Mouse (Mus musculus) adrenal gland, postnatal 10 days (tissue): ENCODE results near the gene Trim62. TPM values are rescaled to one million over a fixed set of nuclear protein-coding genes. Genes with fewer than 3 reads are reported as not detected.
A peak's percentile ranks its signal among the peaks of the same experiment; 100 is the strongest.

Experiments
- DNase-seq: peaks from one replicate; pipeline ENCODE4 v3.0.0; 2021; ENCODE audit warnings: mixed read lengths
- long read RNA-seq, 2 experiments: library from polyadenylated mRNA; stranded (forward); transcript quantifications; one replicate each; pipeline ENCODE4 v2.0.0; 2021
- total RNA-seq, 2 experiments: library from RNA; stranded (reverse); gene quantifications; 2 replicates each; pipeline ENCODE4 v1.2.3; 2021

The Trim62 gene
- total RNA-seq = 10 to 100 TPM; 10.6 to 11.5 TPM
- long read RNA-seq, experiment 1, transcript Trim62-201 (5 exons, 3,752 nt) = major isoform, 8 of 15 reads
- long read RNA-seq, experiment 1, partial matches to known transcripts = 0 of 15 reads
- long read RNA-seq, experiment 1, other reads (novel, unspliced or antisense) = 7 of 15 reads
- long read RNA-seq, experiment 2, transcript Trim62-201 (5 exons, 3,752 nt) = major isoform, 21 of 27 reads
- long read RNA-seq, experiment 2, partial matches to known transcripts = 1 of 27 reads
- long read RNA-seq, experiment 2, other reads (novel, unspliced or antisense) = 5 of 27 reads

DNA sequence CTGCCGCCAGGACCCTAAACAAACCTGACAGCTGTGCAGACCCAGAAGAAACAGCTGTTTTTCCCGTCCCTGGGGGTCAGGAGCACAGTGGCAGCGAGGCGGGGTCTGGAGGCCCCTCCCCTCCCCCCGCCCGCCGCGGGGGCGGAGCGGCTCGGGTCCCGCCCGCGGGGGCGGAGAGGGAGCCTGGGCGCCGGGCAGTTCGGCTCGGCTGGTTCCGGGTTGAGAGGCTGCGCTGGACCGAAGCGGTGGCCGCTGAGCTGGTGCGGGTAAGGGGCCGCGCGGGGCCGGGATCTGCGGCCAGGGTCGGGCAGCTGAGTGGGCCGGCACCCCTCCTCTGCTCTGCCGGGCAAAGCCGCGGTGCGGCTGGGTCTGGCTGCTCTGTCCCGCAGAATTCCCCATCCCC, at the start of gene Trim62:
Trim62 (plus strand) TSS at position 202 of the 403 bp plus-strand sequence.
- peak; percentile 92 for DNase-seq

DNA sequence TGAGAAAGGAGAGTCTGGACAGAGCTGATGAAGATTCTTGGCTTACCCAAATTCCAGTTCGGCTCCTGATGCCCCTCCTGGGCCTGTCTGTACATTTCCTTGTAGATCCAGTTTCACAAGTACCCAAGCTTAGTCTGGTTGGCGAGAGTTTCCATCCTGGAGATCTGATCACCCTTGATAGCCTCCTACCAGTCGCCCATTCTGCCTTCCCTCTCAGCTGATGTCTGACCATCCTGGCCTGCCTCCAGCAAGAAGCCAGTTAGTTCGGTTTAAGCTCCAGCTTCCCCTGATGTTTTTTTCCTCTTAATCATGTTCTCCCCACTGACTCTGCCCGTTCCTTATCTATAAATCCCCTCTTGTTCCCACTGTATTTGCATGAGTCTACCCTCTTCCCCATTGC, 45.2 kb upstream of the Trim62 start:
- no peak for DNase-seq

DNA sequence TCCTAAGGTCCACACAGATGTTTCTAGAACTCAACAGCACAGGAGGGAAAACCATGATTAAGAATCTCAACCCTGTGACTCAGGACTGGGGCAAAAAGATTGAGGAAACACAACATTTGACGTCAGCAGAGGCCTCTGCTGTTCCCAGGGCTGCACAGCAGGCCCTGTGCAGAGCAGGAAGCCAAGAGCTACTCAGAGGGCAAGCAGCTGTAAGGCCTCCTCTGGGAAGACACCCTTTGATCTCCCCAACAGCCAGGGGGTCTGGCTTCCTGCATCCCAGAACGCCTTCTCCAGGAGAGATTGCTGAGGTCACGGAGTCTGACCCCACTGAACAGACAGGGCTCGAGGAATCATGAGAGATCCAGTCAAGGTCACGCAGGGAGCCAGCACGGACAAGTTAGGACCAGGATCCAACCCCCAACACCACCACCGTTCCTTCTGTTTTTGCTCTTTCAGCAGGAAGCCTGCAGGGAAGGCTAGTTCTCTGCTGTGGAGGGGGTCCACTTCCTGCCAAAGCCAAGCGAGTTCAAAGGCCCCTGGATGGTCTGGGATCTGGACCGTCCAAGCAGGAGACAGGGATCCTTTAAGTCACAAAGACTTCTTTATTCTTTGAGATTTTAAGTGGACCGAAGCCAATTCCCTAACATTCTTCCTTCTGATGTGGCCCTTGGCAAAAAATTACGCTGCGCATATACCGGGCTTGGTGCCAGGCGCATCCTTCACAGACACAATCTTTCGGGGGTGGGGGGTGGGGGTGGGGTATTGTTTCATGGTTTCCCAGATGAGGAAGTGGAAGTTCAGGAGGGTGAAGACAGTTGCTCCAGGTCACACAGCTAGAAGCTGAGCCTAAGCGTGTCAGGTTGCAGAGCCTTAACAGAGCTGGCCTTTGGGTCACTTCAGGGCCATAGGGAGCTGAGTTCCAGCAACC, 43.3 kb upstream of the Trim62 start:
- peak; percentile 70 for DNase-seq

DNA sequence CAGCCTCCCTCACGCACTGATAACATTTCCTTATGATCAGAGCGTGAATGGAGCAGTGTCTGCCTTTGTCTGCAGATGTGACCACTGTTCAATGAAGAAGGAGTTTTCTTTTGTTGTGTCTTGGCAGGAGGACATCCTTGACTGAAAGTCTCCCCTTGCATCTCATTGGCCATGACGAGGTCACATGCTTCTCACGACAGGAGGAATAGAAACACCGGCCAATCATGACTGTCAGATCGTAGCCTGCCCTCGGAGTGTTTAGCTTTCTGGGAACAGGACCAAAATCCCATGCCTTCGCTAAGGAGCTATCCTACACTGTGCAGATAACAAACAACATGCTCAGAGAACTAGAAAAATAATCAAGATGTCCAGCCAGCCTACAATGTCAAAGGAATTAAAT, 42.1 kb upstream of the Trim62 start:
- DNase-seq = no peak

DNA sequence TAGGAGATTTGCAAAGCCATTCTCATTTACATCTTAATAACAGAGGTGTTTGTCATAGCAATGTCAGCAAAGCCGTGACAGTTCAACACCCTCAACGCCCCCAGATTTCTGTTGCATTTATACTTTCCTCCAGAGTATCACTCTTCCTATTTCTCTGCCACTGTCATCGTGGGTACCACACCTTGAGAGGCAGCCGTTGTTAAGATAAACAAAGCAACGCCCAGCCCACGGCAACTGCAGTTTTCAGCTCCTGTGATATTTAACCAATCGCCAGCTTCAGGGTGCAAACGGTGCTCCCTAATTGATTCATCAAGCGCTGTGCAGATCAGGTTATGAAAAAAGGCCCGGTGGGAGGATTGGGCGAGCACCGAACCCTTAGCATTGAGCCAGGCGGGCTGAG, 38.8 kb upstream of the Trim62 start:
- DNase-seq = no peak

DNA sequence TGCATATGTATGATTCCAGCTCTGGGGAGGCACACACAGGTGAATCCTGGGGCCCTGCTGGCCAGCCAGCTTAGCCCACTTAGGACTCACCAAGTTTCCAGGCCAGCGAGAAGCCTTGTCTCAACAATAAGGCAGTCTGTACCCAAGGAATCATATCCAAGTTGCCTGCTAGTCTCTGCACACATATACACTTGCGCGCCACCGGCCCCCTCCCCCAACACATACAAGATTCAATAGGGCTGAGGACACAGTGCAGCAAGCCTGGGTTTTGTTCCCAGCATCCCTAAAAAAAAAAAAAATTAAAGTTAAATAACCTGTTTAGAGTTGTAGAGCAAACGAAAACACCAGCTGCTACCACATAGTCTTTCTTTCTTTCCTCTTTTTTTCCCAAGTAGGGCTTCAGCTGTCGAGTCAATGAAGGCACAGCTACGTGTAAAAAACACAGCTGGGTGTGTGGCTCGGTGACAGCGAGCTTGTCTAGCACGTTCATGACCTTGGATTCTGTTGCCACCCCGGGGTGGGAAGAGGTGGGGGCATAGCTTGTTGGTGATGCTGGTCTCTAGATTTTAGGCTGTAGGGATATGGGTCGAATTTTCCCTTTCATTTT, 37.9 kb upstream of the Trim62 start:
- DNase-seq = no peak

DNA sequence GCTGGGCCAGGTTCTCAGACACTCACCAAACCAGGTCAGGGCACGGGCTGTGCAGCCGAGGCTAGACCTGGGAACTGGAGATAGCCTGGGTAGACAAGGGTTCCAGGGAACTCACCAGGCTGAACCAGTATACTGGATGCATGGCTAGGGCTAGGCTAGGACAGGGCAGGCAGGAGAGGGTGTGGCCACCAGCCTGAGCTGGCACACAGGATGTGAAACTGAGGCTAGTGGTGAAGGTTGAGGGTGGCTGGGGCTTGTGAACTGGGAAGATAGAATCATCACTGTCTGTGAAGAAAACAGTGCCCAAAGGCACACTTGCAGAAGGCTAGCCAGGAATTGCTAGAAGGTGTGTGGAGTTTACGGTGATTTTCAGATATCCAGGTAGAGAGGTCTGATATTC, 34.4 kb upstream of the Trim62 start:
- DNase-seq = no peak

DNA sequence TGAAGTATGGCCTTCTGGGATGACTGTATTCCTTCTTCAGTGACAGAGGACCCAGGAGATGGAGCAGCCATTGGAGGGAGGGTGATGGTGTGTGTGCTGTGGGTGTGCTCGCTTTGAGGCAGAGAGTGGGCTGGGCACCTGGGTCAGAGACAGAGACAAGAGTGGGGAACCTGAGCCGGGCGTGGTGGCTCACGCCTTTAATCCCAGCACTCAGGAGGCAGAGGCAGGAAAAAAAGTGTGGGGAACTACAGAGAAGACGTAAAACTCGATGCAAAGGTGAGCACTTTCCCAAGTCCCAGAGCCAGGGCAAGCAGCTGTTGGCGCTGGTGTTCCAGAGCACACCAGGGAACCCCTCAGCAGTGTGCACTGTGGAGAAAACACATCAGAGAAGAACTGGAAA, 33.7 kb upstream of the Trim62 start:
- no peak for DNase-seq

DNA sequence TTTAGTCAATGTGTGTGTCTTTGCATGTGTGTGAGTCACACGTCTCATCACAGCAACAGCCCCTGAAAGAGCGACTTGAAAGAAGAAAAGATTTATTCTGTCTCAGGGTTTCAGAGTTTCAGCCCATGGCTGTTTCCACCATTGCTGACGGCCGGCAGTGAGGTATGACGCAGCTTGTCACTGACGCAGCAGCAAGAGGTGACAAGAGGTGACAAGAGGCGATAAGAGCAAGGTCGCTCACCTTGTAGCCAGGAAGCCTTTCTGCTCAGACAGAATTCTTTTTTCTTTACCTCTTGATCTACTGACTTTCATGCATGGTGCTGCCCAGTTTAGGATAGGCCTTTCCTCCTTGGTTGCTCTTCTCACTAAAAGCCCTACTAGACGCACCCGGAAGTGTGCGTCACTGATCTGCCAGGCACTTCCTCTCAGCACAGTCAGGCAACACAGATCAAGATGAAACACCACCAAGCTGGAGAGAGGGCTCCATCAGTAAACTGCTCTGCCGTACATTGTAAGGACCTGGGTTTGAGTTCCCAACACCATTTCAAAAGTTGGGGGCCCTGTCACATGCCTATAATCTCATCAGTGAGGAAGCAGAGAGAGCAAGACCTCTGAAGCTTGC, 31.0 kb upstream of the Trim62 start:
- DNase-seq = peak; percentile 52

DNA sequence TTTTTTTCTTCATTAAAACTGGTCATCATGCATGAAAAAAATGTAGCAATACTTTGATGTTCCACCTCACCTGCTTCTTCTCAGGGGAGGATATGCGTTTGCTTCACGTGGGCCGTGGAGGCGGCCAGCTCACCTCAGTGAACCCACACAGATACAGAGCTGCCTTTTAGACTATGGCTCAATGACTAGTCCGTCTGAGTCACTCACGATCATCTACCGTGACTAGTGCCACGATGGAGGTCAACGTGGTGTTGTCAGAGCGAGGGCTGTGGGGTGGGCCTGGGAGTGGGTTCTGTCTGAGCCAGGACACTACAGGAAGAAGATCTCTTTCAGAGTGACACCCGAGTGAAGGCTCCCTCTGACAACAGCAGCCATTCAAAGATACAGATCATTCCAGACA, 30.3 kb upstream of the Trim62 start:
- DNase-seq = peak; percentile 16

DNA sequence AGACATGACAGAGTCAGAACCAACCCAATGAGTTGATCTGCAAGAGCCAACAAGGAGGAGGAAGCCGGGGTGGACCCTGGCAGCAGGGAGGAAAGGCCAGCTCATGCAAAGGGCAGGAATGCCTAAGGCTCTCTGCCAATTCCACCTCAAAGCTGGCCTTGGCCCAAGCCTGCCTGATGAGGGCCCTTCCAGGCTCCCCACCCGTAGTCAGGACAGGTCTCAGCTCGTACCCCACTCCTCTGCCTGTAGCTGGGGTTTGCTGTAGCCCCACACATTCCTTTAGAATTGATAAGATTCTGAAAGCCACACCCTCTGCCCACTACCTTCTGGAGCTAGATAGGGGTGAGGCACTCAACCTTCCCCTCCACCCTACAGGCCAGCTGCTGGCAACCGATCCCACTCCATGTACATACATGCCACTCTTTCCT, 27.8 kb upstream of the Trim62 start:
- peak; percentile 87 for DNase-seq

DNA sequence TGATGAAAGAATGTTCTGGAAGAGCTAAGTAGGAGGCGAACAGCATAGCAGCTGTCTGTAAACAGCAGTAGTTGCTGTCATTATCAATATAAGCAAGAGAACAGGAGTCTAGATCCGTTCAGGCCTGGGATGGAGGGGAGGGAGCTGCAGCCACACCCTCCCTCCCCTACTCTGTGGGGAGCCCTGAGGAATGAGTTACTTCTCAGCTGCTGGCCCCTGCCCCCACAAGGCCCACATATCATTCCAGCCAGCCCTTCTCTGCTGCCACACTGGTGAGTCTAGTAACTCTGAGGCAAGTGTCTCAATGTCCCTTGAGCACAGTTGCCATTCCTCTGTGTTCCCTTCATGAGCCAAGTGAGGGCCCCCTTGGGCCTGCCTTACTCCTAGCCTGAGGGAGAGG, 26.2 kb upstream of the Trim62 start:
- no peak for DNase-seq

DNA sequence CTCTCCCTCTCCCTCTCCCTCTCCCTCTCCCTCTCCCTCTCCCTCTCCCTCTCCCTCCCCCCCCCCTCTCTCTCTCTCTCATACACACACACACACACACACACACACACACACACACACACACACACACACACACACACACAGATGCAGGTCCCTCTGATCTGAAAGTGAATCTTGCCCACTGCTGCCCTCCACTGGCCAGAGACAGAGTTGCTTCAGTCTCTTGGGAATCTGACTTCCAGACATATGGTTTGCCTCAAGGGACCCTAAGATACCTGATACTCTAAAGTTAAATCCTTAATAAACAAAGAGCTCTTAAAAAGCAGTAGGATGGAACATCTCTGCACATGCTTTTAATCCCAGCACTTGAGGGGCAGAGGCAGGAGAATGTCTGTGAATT, 25.2 kb upstream of the Trim62 start:
- DNase-seq = peak; percentile 88

DNA sequence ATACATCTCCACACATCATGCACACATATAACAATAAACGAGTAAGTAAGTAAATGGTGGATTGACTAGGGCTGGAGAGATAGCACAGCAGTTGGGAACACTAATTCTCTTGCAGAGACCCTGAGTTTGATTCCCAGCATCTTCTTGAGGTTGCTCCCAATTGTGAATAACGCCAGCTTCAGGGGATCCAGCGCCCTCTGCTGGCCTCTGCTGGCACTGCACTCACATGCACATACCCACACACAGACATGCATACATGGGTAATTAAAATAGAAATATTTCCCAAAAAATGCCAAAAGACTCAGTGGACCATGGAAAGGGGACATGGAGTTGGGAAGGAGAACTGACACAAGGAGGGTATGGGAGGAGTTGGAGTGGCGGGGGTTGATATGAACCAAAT, 24.5 kb upstream of the Trim62 start:
- no peak for DNase-seq

DNA sequence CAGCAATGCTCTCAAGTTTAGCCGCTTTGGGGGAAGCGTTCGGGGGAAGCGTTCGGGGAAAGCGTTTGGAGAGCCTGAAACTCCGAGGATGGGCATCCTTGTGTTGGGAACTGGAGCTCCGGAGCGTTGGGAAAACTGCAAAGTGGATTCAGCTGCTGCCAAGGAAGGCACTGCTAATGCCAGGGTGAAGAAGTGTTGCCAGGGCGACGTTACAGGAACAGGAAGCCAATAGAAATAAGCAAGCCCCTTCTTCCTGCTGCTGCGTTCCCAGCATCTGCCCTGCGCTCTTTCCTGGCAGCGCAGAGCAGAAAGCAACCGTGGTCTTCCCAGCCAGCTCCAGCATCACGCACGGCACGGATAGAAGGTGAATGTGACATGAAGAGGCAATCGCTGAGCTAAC, 10.4 kb upstream of the Trim62 start:
- no peak for DNase-seq

DNA sequence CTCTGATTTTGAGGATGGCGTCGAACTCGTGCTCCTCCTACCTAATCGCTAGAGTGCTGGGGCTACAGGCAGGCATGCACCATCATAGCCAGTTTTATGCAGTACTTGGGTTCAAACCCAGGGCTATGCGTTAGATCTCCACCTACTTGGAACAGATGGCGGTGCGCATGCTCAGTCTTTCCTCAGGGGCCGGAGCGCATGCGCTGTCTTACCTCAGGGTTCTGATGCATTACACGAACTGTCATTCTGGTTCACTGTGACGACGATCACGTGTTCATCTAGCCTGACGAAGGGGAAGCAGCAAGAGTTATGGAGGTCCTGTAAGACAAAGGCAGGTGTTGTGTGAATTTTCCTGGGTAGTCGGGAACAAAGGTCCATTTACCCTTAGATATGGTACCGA, 9.3 kb upstream of the Trim62 start:
- DNase-seq = no peak

DNA sequence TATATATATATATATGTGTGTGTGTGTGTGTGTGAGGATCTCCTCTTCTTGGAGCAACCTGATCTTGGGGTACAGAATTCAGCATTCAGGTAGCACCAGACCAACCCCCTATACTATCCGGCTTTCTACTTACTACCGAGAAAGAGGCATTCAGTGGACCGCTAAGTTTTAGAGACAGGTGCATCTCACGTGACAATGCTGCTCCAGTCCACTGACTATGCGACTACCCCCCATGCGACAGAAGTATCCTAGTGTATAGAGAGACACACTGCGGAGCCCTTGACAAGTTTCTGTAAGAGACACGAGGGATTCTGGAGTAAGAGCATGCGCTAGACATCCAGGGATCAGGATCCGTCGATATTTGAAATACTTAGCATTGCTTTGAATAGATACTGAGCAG, 7.9 kb upstream of the Trim62 start:
- no peak for DNase-seq

DNA sequence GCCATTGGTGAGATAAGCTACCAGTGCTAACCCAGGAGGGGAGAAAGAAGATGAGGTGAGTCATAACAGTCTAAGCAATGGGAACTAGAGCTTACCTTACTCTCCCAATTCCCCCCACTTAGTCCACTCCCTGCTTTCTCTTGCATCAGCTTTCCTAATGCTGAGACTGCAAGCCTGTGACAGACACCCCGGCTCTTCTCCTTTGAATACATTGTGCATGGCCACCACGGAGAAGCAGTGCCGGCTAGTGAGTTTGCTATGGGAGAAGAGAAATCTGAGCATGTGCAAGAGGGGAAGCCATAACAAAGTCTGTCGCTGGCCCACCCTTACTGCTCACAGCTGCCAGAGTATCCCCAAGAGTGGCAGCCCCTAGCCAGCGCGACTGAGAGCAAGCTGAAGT, 5.9 kb upstream of the Trim62 start:
- no peak for DNase-seq

DNA sequence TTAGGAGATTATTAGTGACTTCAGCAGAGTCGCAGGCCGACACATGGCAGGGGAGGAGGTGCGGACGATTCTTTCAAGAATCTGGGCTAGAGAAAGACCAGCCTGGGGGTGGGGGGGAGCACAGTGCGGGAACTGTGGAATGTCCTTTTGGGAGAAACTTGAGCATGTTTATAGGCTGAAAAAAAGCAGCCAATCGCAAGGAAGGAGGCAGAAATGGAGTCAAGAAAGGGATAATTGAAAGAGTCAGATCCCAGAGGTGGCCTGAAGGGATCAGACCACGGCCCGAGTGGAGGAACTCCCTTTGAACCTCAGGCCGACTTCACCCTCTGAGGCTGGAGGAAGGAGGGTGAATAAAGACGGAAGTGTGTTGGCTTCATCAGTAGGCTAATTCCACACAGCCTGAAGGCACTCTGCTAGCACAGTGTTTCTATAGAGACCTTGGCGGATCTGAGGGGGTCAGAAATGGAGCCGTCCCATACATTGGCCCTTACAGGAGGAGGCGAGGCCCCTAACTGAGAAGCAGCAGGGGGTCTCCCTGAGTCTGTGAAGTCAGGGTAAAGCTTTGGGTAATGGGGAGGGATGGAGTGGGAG, 4.4 kb upstream of the Trim62 start:
- DNase-seq = no peak

DNA sequence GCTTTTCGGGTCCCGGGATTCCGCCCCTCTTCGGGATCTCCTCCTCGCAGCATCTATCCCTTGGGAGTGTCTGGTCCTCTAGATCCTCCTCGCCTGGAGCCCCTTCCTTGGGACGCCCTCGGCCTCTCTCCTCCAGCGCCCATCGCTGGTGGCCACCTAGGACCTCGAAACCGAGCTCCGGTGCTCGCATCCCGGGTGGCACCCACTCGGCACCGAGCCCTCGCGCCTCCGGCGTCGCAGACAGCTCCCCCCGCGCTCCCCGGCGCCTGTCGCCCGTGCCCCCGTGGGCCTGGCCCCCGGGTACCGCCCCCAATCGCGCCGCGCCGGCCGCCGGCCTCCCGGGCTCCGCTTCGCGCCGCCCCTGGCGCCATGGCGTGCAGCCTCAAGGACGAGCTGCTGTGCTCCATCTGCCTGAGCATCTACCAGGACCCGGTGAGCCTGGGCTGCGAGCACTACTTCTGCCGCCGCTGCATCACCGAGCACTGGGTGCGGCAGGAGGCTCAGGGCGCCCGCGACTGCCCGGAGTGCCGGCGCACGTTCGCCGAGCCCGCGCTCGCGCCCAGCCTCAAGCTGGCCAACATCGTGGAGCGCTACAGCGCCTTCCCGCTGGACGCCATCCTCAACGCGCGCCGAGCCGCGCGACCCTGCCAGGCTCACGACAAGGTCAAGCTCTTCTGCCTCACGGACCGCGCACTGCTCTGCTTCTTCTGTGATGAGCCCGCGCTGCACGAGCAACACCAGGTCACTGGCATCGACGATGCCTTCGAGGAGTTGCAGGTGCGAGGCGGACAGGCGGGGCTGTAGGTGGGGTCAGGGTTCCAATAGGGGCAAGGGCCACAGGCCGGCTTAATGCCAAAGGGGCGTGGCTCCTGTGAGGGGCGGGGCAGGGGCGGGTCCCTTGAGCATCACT, 676 bp downstream of the Trim62 start:
- peak; percentile 78 for DNase-seq

DNA sequence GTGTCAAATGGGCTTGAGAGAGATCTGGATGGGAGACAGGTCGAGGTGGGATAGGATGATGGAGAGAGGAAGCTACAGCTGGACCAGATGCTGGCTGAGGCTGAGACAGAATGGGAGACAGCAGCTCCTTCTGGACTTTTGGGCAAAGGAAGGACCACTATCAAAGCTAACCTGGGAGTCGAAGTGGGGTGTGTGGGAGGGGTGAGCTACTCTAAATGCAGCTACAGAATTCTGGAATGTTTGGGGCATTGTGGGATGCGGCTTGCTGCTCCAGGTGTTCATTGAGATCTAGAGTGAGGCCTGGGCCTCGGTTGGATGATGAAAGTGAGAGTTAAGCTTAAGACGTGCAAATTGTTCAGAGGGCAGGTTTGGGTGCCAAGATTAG, 1.3 kb downstream of the Trim62 start:
- no peak for DNase-seq
